Mouse (Mus musculus): ENCODE results near the gene Hes5. TPM values are rescaled to one million over a fixed set of nuclear protein-coding genes. Genes with fewer than 3 reads are reported as not detected.

Gene Hes5
- polyA plus RNA-seq, 1 experiment from 2014 or later = 243 TPM

- ATAC-seq = no peak
- no peaks in the 10 kb centered on the region for H3K36me3 ChIP-seq (ENCODE audit: poor library complexity, severe bottlenecking)
- 67% methylated on average over 12 of the region's 12 CpGs for WGBS
- no peaks in the 10 kb centered on the region for H3K9me3 ChIP-seq (replicated peaks)
- H3K9ac ChIP-seq = no peak within 1 kb of the TSS
- H3K4me3 ChIP-seq = no peak within 1 kb of the TSS
- H3K4me2 ChIP-seq = no peak within 1 kb of the TSS
- no peak within 1 kb of the TSS for H3K27ac ChIP-seq
- H3K4me1 ChIP-seq = no peaks in the 10 kb centered on the region
- peaks cover 4% of the 10 kb centered on the region; the same call in 1 of the 2 replicates for H3K27me3 ChIP-seq
Observed at GRCm38 (mm10) chr4:154928395-154929087, 32.2 kb upstream of the Hes5 start, which contains the start of gene Tnfrsf14. Gene Tnfrsf14, minus strand, starts transcription at chr4:154928563.

- no peak overlapping the region for H3K27ac ChIP-seq
- no peak overlapping the region for H3K4me2 ChIP-seq
- ATAC-seq = no peak
- H3K9me3 ChIP-seq (replicated peaks) = no peaks in the 10 kb centered on the region
- H3K9ac ChIP-seq = no peak overlapping the region
- peaks cover 4% of the 10 kb centered on the region; the same call in 1 of the 2 replicates for H3K27me3 ChIP-seq
- no peaks in the 10 kb centered on the region for H3K4me1 ChIP-seq
- H3K36me3 ChIP-seq (ENCODE audit: poor library complexity, severe bottlenecking) = no peaks in the 10 kb centered on the region
- 88% methylated on average over 12 of the region's 12 CpGs for WGBS
- H3K4me3 ChIP-seq = no peak overlapping the region
Observed at GRCm38 (mm10) chr4:154929088-154929660, 31.5 kb upstream of the Hes5 start.

GRCm38 (mm10) chr4:154933306-154933907 is 27.3 kb upstream of the Hes5 start:
- Histone ChIP-seq H3K4me3 (no peak overlapping the region), H3K36me3 (ENCODE audit: poor library complexity, severe bottlenecking) (no peaks in the 10 kb centered on the region), H3K4me2 (no peak overlapping the region), H3K9me3 (replicated peaks) (no peaks in the 10 kb centered on the region), H3K4me1 (no peaks in the 10 kb centered on the region), H3K27me3 (no peaks in the 10 kb centered on the region), H3K9ac (no peak overlapping the region), H3K27ac (no peak overlapping the region)
- 66% methylated on average over 13 of the region's 13 CpGs for WGBS
- no peak for ATAC-seq

GRCm38 (mm10) chr4:154934800-154935199 is 25.9 kb upstream of the Hes5 start:
- H3K4me2 ChIP-seq = no peak overlapping the region
- H3K4me1 ChIP-seq = no peaks in the 10 kb centered on the region
- no peak overlapping the region for H3K27ac ChIP-seq
- no peak for ATAC-seq
- H3K9ac ChIP-seq = no peak overlapping the region
- 88% methylated on average over 2 of the region's 2 CpGs for WGBS
- H3K9me3 ChIP-seq (replicated peaks) = no peaks in the 10 kb centered on the region
- no peak overlapping the region for H3K4me3 ChIP-seq
- no peaks in the 10 kb centered on the region for H3K36me3 ChIP-seq (ENCODE audit: poor library complexity, severe bottlenecking)
- H3K27me3 ChIP-seq = no peaks in the 10 kb centered on the region

GRCm38 (mm10) chr4:154935788-154936187 is 24.9 kb upstream of the Hes5 start:
- no peaks in the 10 kb centered on the region for H3K4me1 ChIP-seq
- no peak overlapping the region for H3K4me3 ChIP-seq
- no peaks in the 10 kb centered on the region for H3K36me3 ChIP-seq (ENCODE audit: poor library complexity, severe bottlenecking)
- H3K4me2 ChIP-seq = no peak overlapping the region
- ATAC-seq = no peak
- H3K27ac ChIP-seq = no peak overlapping the region
- WGBS = 81% methylated on average over 7 of the region's 7 CpGs
- no peaks in the 10 kb centered on the region for H3K27me3 ChIP-seq
- H3K9me3 ChIP-seq (replicated peaks) = no peaks in the 10 kb centered on the region
- H3K9ac ChIP-seq = no peak overlapping the region

GRCm38 (mm10) chr4:154936542-154937255 is 24.0 kb upstream of the Hes5 start:
- no peak overlapping the region for H3K4me2 ChIP-seq
- no peak for ATAC-seq
- H3K27me3 ChIP-seq = no peaks in the 10 kb centered on the region
- H3K4me3 ChIP-seq = no peak overlapping the region
- H3K27ac ChIP-seq = no peak overlapping the region
- 46% methylated on average over 8 of the region's 8 CpGs for WGBS
- no peaks in the 10 kb centered on the region for H3K36me3 ChIP-seq (ENCODE audit: poor library complexity, severe bottlenecking)
- H3K9ac ChIP-seq = no peak overlapping the region; the same call in 1 of the 2 replicates
- no peaks in the 10 kb centered on the region for H3K9me3 ChIP-seq (replicated peaks)
- no peaks in the 10 kb centered on the region for H3K4me1 ChIP-seq

- H3K27ac ChIP-seq = no peak overlapping the region
- 80% methylated on average over 1 of the region's 1 CpGs for WGBS
- ATAC-seq = no peak
- H3K4me3 ChIP-seq = no peak overlapping the region
- H3K4me1 ChIP-seq = no peaks in the 10 kb centered on the region
- H3K9me3 ChIP-seq (replicated peaks) = no peaks in the 10 kb centered on the region
- H3K36me3 ChIP-seq (ENCODE audit: poor library complexity, severe bottlenecking) = no peaks in the 10 kb centered on the region
- no peaks in the 10 kb centered on the region for H3K27me3 ChIP-seq
- H3K9ac ChIP-seq = no peak overlapping the region
- no peak overlapping the region for H3K4me2 ChIP-seq
Observed at GRCm38 (mm10) chr4:154937746-154938145, 23.0 kb upstream of the Hes5 start.

GRCm38 (mm10) chr4:154940156-154940555 is 20.6 kb upstream of the Hes5 start:
- no peak overlapping the region for H3K9ac ChIP-seq
- no peak for ATAC-seq
- 90% methylated on average over 2 of the region's 2 CpGs for WGBS

GRCm38 (mm10) chr4:154941831-154942230 is 18.9 kb upstream of the Hes5 start:
- Histone ChIP-seq H3K36me3 (ENCODE audit: poor library complexity, severe bottlenecking) (no peaks in the 10 kb centered on the region), H3K4me2 (no peak overlapping the region), H3K27me3 (no peaks in the 10 kb centered on the region), H3K27ac (no peak overlapping the region), H3K4me3 (no peak overlapping the region), H3K9me3 (replicated peaks) (no peaks in the 10 kb centered on the region), H3K4me1 (peaks cover 18% of the 10 kb centered on the region), H3K9ac (no peak overlapping the region)
- no peak for ATAC-seq
- WGBS = 90% methylated on average over 5 of the region's 5 CpGs

More at GRCm38 (mm10) chr4:154940156-154940555, 20.6 kb upstream of the Hes5 start:
- Histone ChIP-seq H3K27ac (no peak overlapping the region), H3K4me1 (peaks cover 3% of the 10 kb centered on the region; the same call in 1 of the 2 replicates), H3K9me3 (replicated peaks) (no peaks in the 10 kb centered on the region), H3K4me3 (no peak overlapping the region), H3K4me2 (no peak overlapping the region), H3K27me3 (no peaks in the 10 kb centered on the region), H3K36me3 (ENCODE audit: poor library complexity, severe bottlenecking) (no peaks in the 10 kb centered on the region)

- no peak overlapping the region for H3K27ac ChIP-seq
- no peaks in the 10 kb centered on the region for H3K27me3 ChIP-seq
- 86% methylated on average over 10 of the region's 10 CpGs for WGBS
- no peaks in the 10 kb centered on the region for H3K36me3 ChIP-seq (ENCODE audit: poor library complexity, severe bottlenecking)
- peaks cover 25% of the 10 kb centered on the region for H3K4me1 ChIP-seq
- no peaks in the 10 kb centered on the region for H3K9me3 ChIP-seq (replicated peaks)
- H3K4me3 ChIP-seq = no peak overlapping the region
- H3K4me2 ChIP-seq = no peak overlapping the region
- H3K9ac ChIP-seq = no peak overlapping the region
- no peak for ATAC-seq
Observed at GRCm38 (mm10) chr4:154942632-154943322, 17.9 kb upstream of the Hes5 start.

GRCm38 (mm10) chr4:154943323-154944039 is 17.2 kb upstream of the Hes5 start:
- H3K9ac ChIP-seq = no peak overlapping the region
- H3K27me3 ChIP-seq = no peaks in the 10 kb centered on the region
- peaks cover 31% of the 10 kb centered on the region for H3K4me1 ChIP-seq
- 88% methylated on average over 6 of the region's 6 CpGs for WGBS
- H3K4me2 ChIP-seq = no peak overlapping the region
- H3K9me3 ChIP-seq (replicated peaks) = no peaks in the 10 kb centered on the region
- no peak for ATAC-seq
- H3K4me3 ChIP-seq = no peak overlapping the region
- H3K27ac ChIP-seq = no peak overlapping the region
- no peaks in the 10 kb centered on the region for H3K36me3 ChIP-seq (ENCODE audit: poor library complexity, severe bottlenecking)
